Mouse (Mus musculus): ENCODE results near the gene Parp16. TPM values are rescaled to one million over a fixed set of nuclear protein-coding genes. Genes with fewer than 3 reads are reported as not detected.

The Parp16 gene
- polyA plus RNA-seq (2017; shearing (Covaris generic)) = 13.0 TPM

GRCm38 (mm10) chr9:65195053-65195452 lies at the start of gene Parp16:
Gene Parp16, plus strand, starts transcription at chr9:65195353.

GRCm38 (mm10) chr9:65264959-65265358 lies 69.8 kb downstream of the Parp16 start, which contains the start of gene Cilp:
Gene Cilp, plus strand, starts transcription at chr9:65265180.

Other genes with a start within 250 kb of the Parp16 start
- gene Slc24a1, start 243.7 kb upstream of the Parp16 start, polyA plus RNA-seq (2017; shearing (Covaris generic)) = 0.43 TPM
- gene Ints14, start 234.4 kb upstream of the Parp16 start, polyA plus RNA-seq (2017; shearing (Covaris generic)) = 31.2 TPM
- gene Hacd3, start 173.7 kb upstream of the Parp16 start, polyA plus RNA-seq (2017; shearing (Covaris generic)) = 108 TPM
- gene Dpp8, start 162.9 kb upstream of the Parp16 start, polyA plus RNA-seq (2017; shearing (Covaris generic)) = 49.8 TPM
- 0.44 TPM for gene Igdcc4, start 93.9 kb upstream of the Parp16 start, polyA plus RNA-seq (2017; shearing (Covaris generic))
- gene Igdcc3, start 54.2 kb upstream of the Parp16 start, polyA plus RNA-seq (2017; shearing (Covaris generic)) = not detected
- 0.15 TPM for gene Cilp, start 69.8 kb downstream of the Parp16 start, polyA plus RNA-seq (2017; shearing (Covaris generic))
- gene Clpx, start 98.9 kb downstream of the Parp16 start, polyA plus RNA-seq (2017; shearing (Covaris generic)) = 31.3 TPM
- 24.2 TPM for gene Pdcd7, start 150.8 kb downstream of the Parp16 start, polyA plus RNA-seq (2017; shearing (Covaris generic))
- gene Ubap1l, start 165.7 kb downstream of the Parp16 start, polyA plus RNA-seq (2017; shearing (Covaris generic)) = not detected
- not detected for gene Kbtbd13, start 196.3 kb downstream of the Parp16 start, polyA plus RNA-seq (2017; shearing (Covaris generic))
- not detected for gene Rasl12, start 203.2 kb downstream of the Parp16 start, polyA plus RNA-seq (2017; shearing (Covaris generic))
- gene Slc51b, start 227.6 kb downstream of the Parp16 start, polyA plus RNA-seq (2017; shearing (Covaris generic)) = not detected
- 22.2 TPM for gene Mtfmt, start 240.4 kb downstream of the Parp16 start, polyA plus RNA-seq (2017; shearing (Covaris generic))

All from effector memory CD4-positive, alpha-beta T cell, adult 7 months (primary cell).